Mouse (Mus musculus) G1E (cell line): ENCODE results near the gene Terb2.

Experiments
- CTCF ChIP-seq: IDR thresholded peaks from 2 replicates; pipeline ENCODE4 v1.5.1; 2012; ENCODE audit warnings: low read depth, low read length, inconsistent platforms, mixed read lengths
- POLR2AphosphoS5 ChIP-seq: IDR thresholded peaks from 2 replicates; pipeline ENCODE4 v1.6.1; 2012; ENCODE audit warnings: low read depth, low read length, inconsistent platforms; ENCODE audit not compliant: insufficient replicate concordance
- TAL1 ChIP-seq: conservative IDR thresholded peaks from 2 replicates; pipeline ENCODE4 v1.6.1; 2012; ENCODE audit warnings: low read depth, low read length, inconsistent platforms, mixed read lengths

DNA sequence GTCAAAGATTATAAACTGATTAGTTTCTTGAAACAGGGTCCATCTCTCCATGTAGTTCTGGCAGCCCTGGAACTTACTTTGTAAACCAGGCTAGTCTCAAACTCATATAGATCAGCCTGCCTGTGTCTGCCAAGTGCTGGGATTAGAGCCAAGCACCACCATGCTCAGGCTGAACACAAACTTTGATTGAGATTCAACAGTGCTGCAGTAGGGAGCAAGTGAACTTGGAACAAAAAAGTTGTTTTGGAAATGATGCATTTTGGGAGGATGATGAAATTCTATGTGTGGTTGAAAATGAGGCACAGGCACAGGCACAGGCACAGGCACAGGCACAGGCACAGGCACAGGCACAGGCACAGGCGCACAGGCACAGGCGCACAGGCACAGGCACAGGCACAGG lies 13.9 kb upstream of the Terb2 start:
- no peak for TF ChIP-seq CTCF
- TF ChIP-seq TAL1, result no peak
- TF ChIP-seq POLR2AphosphoS5, result no peak
